Mouse (Mus musculus): ENCODE data around the gene Lrrc9. TPM values are rescaled to one million over a fixed set of nuclear protein-coding genes. Genes with fewer than 3 reads are reported as not detected.

The Lrrc9 gene
- total RNA-seq, 2 experiments from 2014 or later, result 1.1 to 2.1 TPM

GRCm38 (mm10) chr12:72554347-72554746, 112.7 kb downstream of the Lrrc9 start:
- no peak for DNase-seq (ENCODE audit: extremely low spot score in 1 of 2, low spot score in 1 of 2)

- DNase-seq (ENCODE audit: extremely low spot score in 1 of 2, low spot score in 1 of 2), result no peak
Measured at GRCm38 (mm10) chr12:72564281-72564795, 122.7 kb downstream of the Lrrc9 start.

Small RNAs within 50 kb of the gene (microRNA-seq; reads per million reads assigned to microRNA genes)
- 0 reads per million in 2 experiments for gene Gm44392

Other genes with a start within 250 kb of the Lrrc9 start
- 1,000 to 10,000 TPM; 1,472 to 1,555 TPM for gene Rtn1, start 32.8 kb upstream of the Lrrc9 start, total RNA-seq (2021)
- gene Pcnx4, start 94.5 kb downstream of the Lrrc9 start, total RNA-seq (2021), result 10 to 100 TPM; 29.2 to 33.0 TPM
- gene Gm4756, start 207.8 kb downstream of the Lrrc9 start, total RNA-seq (2021), result not detected
- 10 to 100 TPM; 43.9 to 47.9 TPM for gene Dhrs7, start 223.0 kb downstream of the Lrrc9 start, total RNA-seq (2021)